In the genomic region with DNA sequence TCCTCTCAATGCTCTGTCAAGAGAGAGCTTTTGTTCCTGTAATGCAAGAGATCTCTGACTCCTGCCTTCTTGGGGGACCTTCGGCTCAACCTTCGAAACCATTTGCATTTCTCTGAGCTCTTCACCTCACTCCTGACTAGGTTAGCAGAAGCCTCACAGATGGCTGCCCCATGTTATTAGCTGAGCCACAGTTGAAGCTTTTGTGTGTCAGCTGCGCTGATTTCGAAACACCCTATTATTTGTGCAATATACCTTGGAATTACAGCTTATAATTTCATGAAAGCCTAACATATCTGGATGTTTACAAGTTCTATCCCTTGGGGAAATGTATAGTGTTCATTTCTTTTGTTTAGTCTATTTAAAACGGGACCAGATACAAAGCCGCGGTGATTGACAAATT, we compare ENCODE assay signal across 24 mouse cellular contexts.
"Had no signal": no experiment of that assay in that cellular context is flagged by ENCODE, and none has a peak within 500 bp of the region (broad histone marks: within the 10 kb centered on the region; RNA-seq: fewer than 3 reads in every experiment).

No protein-coding gene starts in this region.

- DNase-seq: heart, postnatal 10 days; heart, postnatal 14 days; heart, postnatal 36 days; heart, postnatal 4 days; layer of hippocampus, adult 9-11 months had no signal

- H3K9me3 ChIP-seq: heart, embryonic 10.5 days; heart, embryonic 12.5 days; heart, embryonic 13.5 days; heart, embryonic 15.5 days; hindbrain, embryonic 10.5 days; hindbrain, embryonic 12.5 days; hindbrain, embryonic 13.5 days; hindbrain, embryonic 15.5 days; intestine, embryonic 15.5 days; kidney, embryonic 15.5 days had no signal

- H3K36me3 ChIP-seq: heart, embryonic 10.5 days; heart, embryonic 12.5 days; heart, embryonic 13.5 days; heart, embryonic 15.5 days; hindbrain, embryonic 10.5 days; hindbrain, embryonic 12.5 days; hindbrain, embryonic 13.5 days; hindbrain, embryonic 15.5 days; intestine, embryonic 15.5 days; kidney, embryonic 15.5 days had no signal

- H3K27me3 ChIP-seq: hindbrain, embryonic 15.5 days; intestine, embryonic 15.5 days had no signal

- ATAC-seq: hindbrain, embryonic 16.5 days; hindbrain, postnatal 0 days; inflammation-experienced regulatory T-cells, adult 6 months; intestine, embryonic 15.5 days; intestine, embryonic 16.5 days; intestine, postnatal 0 days had no signal

- H3K27ac ChIP-seq: heart, embryonic 10.5 days; heart, embryonic 13.5 days; heart, embryonic 15.5 days; hindbrain, embryonic 12.5 days; hindbrain, embryonic 13.5 days; hindbrain, embryonic 14.5 days; hindbrain, embryonic 15.5 days; hindbrain, postnatal 0 days; intestine, embryonic 15.5 days; kidney, embryonic 15.5 days; kidney, postnatal 0 days; left cerebral cortex, adult 2 months had no signal

- H3K4me2 ChIP-seq: heart, embryonic 11.5 days; heart, embryonic 12.5 days; heart, embryonic 13.5 days; heart, embryonic 15.5 days; hindbrain, embryonic 12.5 days; hindbrain, embryonic 13.5 days; hindbrain, embryonic 14.5 days; hindbrain, embryonic 15.5 days; intestine, embryonic 15.5 days had no signal

- H3K4me1 ChIP-seq: heart, embryonic 10.5 days; heart, embryonic 15.5 days; intestine, embryonic 15.5 days had no signal

- H3K9ac ChIP-seq: heart, embryonic 12.5 days; heart, embryonic 13.5 days; heart, embryonic 15.5 days; hindbrain, embryonic 12.5 days; hindbrain, embryonic 13.5 days; hindbrain, embryonic 14.5 days; hindbrain, embryonic 15.5 days; intestine, embryonic 15.5 days; kidney, embryonic 15.5 days had no signal

- H3K4me3 ChIP-seq: heart, embryonic 10.5 days; heart, embryonic 12.5 days; heart, embryonic 13.5 days; heart, embryonic 15.5 days; hindbrain, embryonic 10.5 days; hindbrain, embryonic 12.5 days; hindbrain, embryonic 13.5 days; hindbrain, embryonic 15.5 days; intestine, embryonic 15.5 days; kidney, embryonic 15.5 days; left cerebral cortex, adult 2 months had no signal
